Comparison of ENCODE assay signal across 8 mouse cellular contexts in genomic region chr6:59180376-59180996, GRCm38 (mm10). TPM values are rescaled to one million over a fixed set of nuclear protein-coding genes. Genes with fewer than 3 reads are reported as not detected.
A peak's percentile ranks its signal among the peaks of the same experiment; 100 is the strongest.
DNase-seq lines count a peak whose midpoint lies in the region; ATAC-seq lines count a peak whose summit lies in the region.

No protein-coding gene starts in this region.

- 44% methylated on average over 7 of the region's 7 CpGs for WGBS in forebrain, embryonic 14.5 days
- WGBS in midbrain, embryonic 10.5 days = 50% methylated on average over 7 of the region's 7 CpGs

- H3K36me3 ChIP-seq in forebrain, embryonic 14.5 days (ENCODE audit: control insufficient read depth, insufficient read depth, low read length) = no peaks in the 10 kb centered on the region
- H3K36me3 ChIP-seq in midbrain, embryonic 10.5 days = no peaks in the 10 kb centered on the region

- H3K4me2 ChIP-seq in forebrain, embryonic 14.5 days (ENCODE audit: low read length) = no peak overlapping the region

- H3K27me3 ChIP-seq in forebrain, embryonic 14.5 days (replicated peaks; ENCODE audit: control insufficient read depth, insufficient read depth, low read length) = no peaks in the 10 kb centered on the region
- H3K27me3 ChIP-seq in midbrain, embryonic 10.5 days (ENCODE audit: low read depth, poor library complexity, severe bottlenecking) = no peaks in the 10 kb centered on the region

- H3K9me3 ChIP-seq in forebrain, embryonic 14.5 days (replicated peaks; ENCODE audit: control insufficient read depth, low read length) = no peaks in the 10 kb centered on the region
- H3K9me3 ChIP-seq in midbrain, embryonic 10.5 days (replicated peaks) = no peaks in the 10 kb centered on the region

- no peak overlapping the region for H3K27ac ChIP-seq in forebrain, embryonic 14.5 days (ENCODE audit: low read depth, low read length)
- H3K27ac ChIP-seq in midbrain, embryonic 10.5 days (replicated peaks) = no peak overlapping the region

- no peak overlapping the region for H3K4me3 ChIP-seq in forebrain, embryonic 14.5 days (ENCODE audit: low read depth, low read length)
- H3K4me3 ChIP-seq in midbrain, embryonic 10.5 days = no peak overlapping the region

- ATAC-seq in cerebellum, adult (ENCODE audit: insufficient number of reproducible peaks, low FRiP score, low TSS enrichment) = peak; percentile 88
- peak; percentile 93 for ATAC-seq in forebrain, embryonic 14.5 days

- peak; percentile 5 for DNase-seq in ovary, adult 18-20 months (ENCODE audit: low spot score)
- no peak for DNase-seq in ovary, postnatal 36 days (ENCODE audit: low spot score)
- peak; percentile 91 for DNase-seq in forebrain, embryonic 14.5 days (ENCODE audit: low spot score)
- DNase-seq in hindlimb bud, embryonic 11.5 days (ENCODE audit: extremely low spot score, low read depth, low spot score) = peak; percentile 47
- DNase-seq in layer of hippocampus, postnatal 36 days = peak; percentile 7 to 37
- DNase-seq in midbrain, embryonic 10.5 days (ENCODE audit: low spot score) = peak; percentile 34
- DNase-seq in spleen, postnatal 36 days (ENCODE audit: low spot score in 2 of 2) = peak; percentile 43 to 64

- no peaks in the 10 kb centered on the region for H3K4me1 ChIP-seq in forebrain, embryonic 14.5 days (ENCODE audit: control insufficient read depth, insufficient read depth, low read length)
- H3K4me1 ChIP-seq in midbrain, embryonic 10.5 days = no peaks in the 10 kb centered on the region

- no peak overlapping the region for H3K9ac ChIP-seq in forebrain, embryonic 14.5 days (ENCODE audit: low read length)

RNA-seq across cellular contexts. Expression of gene Tigd2, which starts 28.2 kb away (rescaled TPM):
- 10.2 TPM in 2 replicates for polyA plus RNA-seq in forebrain, embryonic 14.5 days (2014; fragmentation: Nextera tagmentation; extraction: Ambion mirVana)
- total RNA-seq in layer of hippocampus, postnatal 36 days (2021) = 10 to 100 TPM; 15.9 to 16.1 TPM
- polyA plus RNA-seq in midbrain, embryonic 10.5 days (2016; fragmentation: Nextera tagmentation; extraction: Ambion mirVana) = 9.3 and 11.0 TPM in 2 replicates
